Mouse (Mus musculus): ENCODE data around the gene Unkl. TPM values are rescaled to one million over a fixed set of nuclear protein-coding genes. Genes with fewer than 3 reads are reported as not detected.

Unkl gene
- total RNA-seq, 1 experiment: 14.8 TPM

DNA sequence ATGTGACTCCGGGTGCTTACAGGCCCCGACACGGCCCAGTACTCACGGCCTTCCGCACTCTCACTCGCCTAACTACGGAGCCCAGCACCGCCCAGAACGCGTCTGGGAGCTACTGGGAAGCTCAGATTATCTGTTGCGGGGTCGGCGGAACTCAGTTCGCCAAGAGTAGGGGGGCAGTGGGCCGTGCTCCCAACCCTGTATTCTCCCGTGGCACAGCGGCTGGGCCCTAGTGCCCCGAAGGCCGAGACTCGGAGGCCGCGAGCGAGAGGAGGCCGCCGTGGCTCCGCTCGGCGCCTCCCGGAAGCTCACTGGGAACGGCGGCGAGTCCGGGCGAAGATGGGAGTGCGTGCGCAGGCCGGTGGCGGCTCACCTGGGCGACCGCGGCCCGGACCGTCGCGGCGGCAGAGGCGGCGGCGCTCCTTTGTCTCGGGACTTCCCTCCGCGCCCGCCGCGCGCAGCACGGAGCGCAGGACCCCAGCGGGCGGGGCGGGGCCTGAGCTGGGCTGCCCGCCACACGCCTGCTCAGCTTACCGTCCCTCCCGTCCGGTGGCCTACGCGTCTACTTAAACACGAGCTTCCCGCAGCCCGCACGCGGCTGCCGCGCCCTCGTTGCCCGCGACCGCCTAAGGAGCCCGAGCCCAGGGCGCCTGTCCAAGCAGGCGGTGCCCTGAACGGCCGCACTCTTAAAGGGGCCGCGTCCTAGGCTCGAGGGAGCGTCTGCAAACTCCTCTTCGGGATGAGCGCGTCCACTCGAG, 84.9 kb downstream of the Unkl start:
- DNase-seq (ENCODE audit: low read depth, low spot score): peak; percentile 55
- Histone ChIP-seq H3K4me3 (ENCODE audit: insufficient read depth in 1 of 2, low read depth in 1 of 2, low read length in 2 of 2, poor library complexity in 1 of 2, severe bottlenecking in 1 of 2) (peak overlapping the region; percentile 87 to 94), H3K36me3 (ENCODE audit: control insufficient read depth, insufficient read depth, low read length, poor library complexity, severe bottlenecking) (peaks cover 21% of the 10 kb centered on the region), H3K9me3 (ENCODE audit: control insufficient read depth, insufficient read depth, low read depth, low read length) (no peaks in the 10 kb centered on the region), H3K27ac (ENCODE audit: insufficient read depth, low read depth, low read length, poor library complexity, severe bottlenecking) (peak overlapping the region; percentile 97), H3K4me1 (ENCODE audit: control insufficient read depth in 2 of 2, insufficient read depth in 2 of 2, low read length in 2 of 2, poor library complexity in 1 of 2) (peaks cover 0 to 14% of the 10 kb centered on the region in 2 experiments; a peak in 1 of 4 replicates), H3K9ac (ENCODE audit: insufficient read depth, low read depth, low read length, poor library complexity, severe bottlenecking) (peak overlapping the region; percentile 96)
- TF ChIP-seq MAFK (IDR thresholded peaks at IDR 0.05; ENCODE audit: insufficient read depth, low read depth, low read length) (0 out of 2 replicates have a peak, but pooled peaks have one; percentile 21), ZNF384 (IDR thresholded peaks at IDR 0.05; ENCODE audit: low read depth, low read length) (0 out of 2 replicates have a peak, but pooled peaks have one; percentile 8), HCFC1 (IDR thresholded peaks at IDR 0.05; ENCODE audit: borderline replicate concordance, insufficient read depth, low read length) (peak; percentile 77), ZC3H11A (IDR thresholded peaks at IDR 0.05; ENCODE audit: borderline replicate concordance, low read depth, low read length) (no peak), CHD2 (IDR thresholded peaks at IDR 0.05; ENCODE audit: low read depth, low read length) (no peak)
- in situ Hi-C loops (cut with MboI; ENCODE audit: low sequenced_read_pairs in 2 of 2, unreplicated experiment in 2 of 2): no loop called here

DNA sequence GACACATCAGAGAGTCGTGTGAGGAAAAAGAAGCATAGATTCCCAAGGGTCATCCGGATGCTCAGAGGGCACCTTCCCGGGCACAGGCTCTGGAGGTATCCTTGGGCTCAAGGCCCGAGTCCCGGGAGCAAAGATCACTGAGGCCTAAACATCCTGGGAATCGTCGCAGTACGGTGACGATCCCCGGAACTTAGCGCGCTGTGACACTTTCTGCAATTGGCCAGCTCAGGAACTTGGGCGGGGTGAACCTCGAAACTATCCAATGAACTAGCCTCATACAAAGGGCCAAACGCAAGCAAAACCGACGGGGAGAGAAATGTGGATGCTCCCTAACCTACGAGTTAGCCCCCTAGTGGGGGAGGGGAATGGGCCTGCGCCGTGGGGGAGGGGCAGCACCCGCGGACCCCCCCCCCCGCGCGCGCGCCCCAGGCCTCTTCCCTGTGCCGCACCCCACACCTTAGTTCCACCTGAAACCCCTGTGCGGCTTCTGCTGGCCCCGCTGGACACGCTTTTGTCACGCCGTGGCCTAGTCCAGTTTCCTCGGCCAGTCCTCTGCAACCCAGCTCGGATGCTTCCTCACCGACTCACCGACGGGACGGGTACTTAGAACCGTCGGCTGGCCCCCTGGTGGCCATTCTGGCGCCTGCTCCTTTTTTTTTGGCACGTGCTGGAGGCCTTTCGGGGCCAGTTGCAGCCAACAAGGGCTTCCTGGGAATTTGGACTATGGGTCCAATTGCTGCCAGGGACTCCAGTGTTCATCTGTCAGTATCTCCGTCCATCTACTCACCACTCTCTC, 85.7 kb downstream of the Unkl start:
- TF ChIP-seq CHD2 (IDR thresholded peaks at IDR 0.05; ENCODE audit: low read depth, low read length): peak; percentile 65
- TF ChIP-seq ZNF384 (IDR thresholded peaks at IDR 0.05; ENCODE audit: low read depth, low read length): peak; percentile 100
- TF ChIP-seq HCFC1 (IDR thresholded peaks at IDR 0.05; ENCODE audit: borderline replicate concordance, insufficient read depth, low read length): peak; percentile 3; the same call in 1 of the 2 replicates
- no peak for TF ChIP-seq ZC3H11A (IDR thresholded peaks at IDR 0.05; ENCODE audit: borderline replicate concordance, low read depth, low read length)
- 0 out of 2 replicates have a peak, but pooled peaks have one; percentile 32 for TF ChIP-seq MAFK (IDR thresholded peaks at IDR 0.05; ENCODE audit: insufficient read depth, low read depth, low read length)
- Histone ChIP-seq H3K36me3 (ENCODE audit: control insufficient read depth, insufficient read depth, low read length, poor library complexity, severe bottlenecking) (peaks cover 13% of the 10 kb centered on the region), H3K4me1 (ENCODE audit: control insufficient read depth in 2 of 2, insufficient read depth in 2 of 2, low read length in 2 of 2, poor library complexity in 1 of 2) (peaks cover 0 to 14% of the 10 kb centered on the region in 2 experiments; a peak in 1 of 4 replicates), H3K9me3 (ENCODE audit: control insufficient read depth, insufficient read depth, low read depth, low read length) (no peaks in the 10 kb centered on the region), H3K4me3 (ENCODE audit: insufficient read depth in 1 of 2, low read depth in 1 of 2, low read length in 2 of 2, poor library complexity in 1 of 2, severe bottlenecking in 1 of 2) (peak overlapping the region; percentile 87 to 94), H3K27ac (ENCODE audit: insufficient read depth, low read depth, low read length, poor library complexity, severe bottlenecking) (peak overlapping the region; percentile 97), H3K9ac (ENCODE audit: insufficient read depth, low read depth, low read length, poor library complexity, severe bottlenecking) (peak overlapping the region; percentile 96)
- in situ Hi-C loops (cut with MboI; ENCODE audit: low sequenced_read_pairs in 2 of 2, unreplicated experiment in 2 of 2): no loop called here
- DNase-seq (ENCODE audit: low read depth, low spot score): peak; percentile 96

DNA sequence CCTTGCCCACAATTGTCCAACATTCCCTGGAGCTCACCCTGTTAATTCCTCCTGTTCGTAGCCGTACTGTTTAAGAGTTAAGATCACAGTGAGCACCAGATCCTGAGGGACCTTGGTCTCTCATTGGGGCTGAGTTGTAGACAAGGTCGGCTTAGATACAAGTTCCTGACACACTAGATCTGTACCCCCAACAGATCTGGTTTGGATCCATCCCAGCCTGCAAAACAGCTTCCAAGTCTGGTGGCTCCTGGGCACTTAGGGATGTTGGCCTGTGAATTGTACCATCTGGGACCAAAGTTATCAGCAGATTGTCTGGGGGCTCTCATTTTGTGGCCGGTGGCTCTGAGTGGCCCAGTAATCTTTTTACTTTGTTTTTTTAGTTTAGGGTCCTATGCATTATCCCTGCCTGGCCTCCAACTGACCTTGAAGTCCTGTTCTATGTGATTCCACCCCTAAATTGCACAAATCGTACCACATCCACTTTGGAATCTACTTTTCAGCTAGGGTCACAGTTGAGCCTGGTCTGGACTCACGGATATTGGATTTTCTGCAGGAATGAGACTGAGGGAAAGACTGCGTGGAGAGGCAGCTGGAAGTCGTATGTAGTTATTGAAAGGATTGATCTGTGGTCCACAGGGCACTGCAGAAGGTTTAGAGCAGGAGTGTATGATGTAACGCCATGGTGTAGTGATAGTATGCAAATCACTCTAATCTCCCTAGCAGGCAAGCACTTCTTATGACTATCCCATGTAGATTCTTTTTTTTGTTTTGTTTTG, 86.6 kb downstream of the Unkl start, which contains the start of gene Ube2i:
TSS of gene Ube2i (minus strand) at position 52 of the 776 bp plus-strand sequence.
- in situ Hi-C loops (cut with MboI; ENCODE audit: low sequenced_read_pairs in 2 of 2, unreplicated experiment in 2 of 2): no loop called here
- Histone ChIP-seq H3K9me3 (ENCODE audit: control insufficient read depth, insufficient read depth, low read depth, low read length) (no peaks in the 10 kb centered on the region), H3K27ac (ENCODE audit: insufficient read depth, low read depth, low read length, poor library complexity, severe bottlenecking) (peak within 1 kb of the TSS; percentile 97), H3K4me3 (ENCODE audit: insufficient read depth in 1 of 2, low read depth in 1 of 2, low read length in 2 of 2, poor library complexity in 1 of 2, severe bottlenecking in 1 of 2) (peak within 1 kb of the TSS; percentile 87 to 94), H3K36me3 (ENCODE audit: control insufficient read depth, insufficient read depth, low read length, poor library complexity, severe bottlenecking) (peaks cover 5% of the 10 kb centered on the region; the same call in 1 of the 2 replicates), H3K4me1 (ENCODE audit: control insufficient read depth in 2 of 2, insufficient read depth in 2 of 2, low read length in 2 of 2, poor library complexity in 1 of 2) (peaks cover 0 to 10% of the 10 kb centered on the region in 2 experiments; a peak in 1 of 4 replicates), H3K9ac (ENCODE audit: insufficient read depth, low read depth, low read length, poor library complexity, severe bottlenecking) (peak within 1 kb of the TSS; percentile 96)
- DNase-seq (ENCODE audit: low read depth, low spot score): no peak
- no peak for TF ChIP-seq CHD2 (IDR thresholded peaks at IDR 0.05; ENCODE audit: low read depth, low read length)
- TF ChIP-seq ZC3H11A (IDR thresholded peaks at IDR 0.05; ENCODE audit: borderline replicate concordance, low read depth, low read length): no peak
- no peak for TF ChIP-seq MAFK (IDR thresholded peaks at IDR 0.05; ENCODE audit: insufficient read depth, low read depth, low read length)
- no peak for TF ChIP-seq HCFC1 (IDR thresholded peaks at IDR 0.05; ENCODE audit: borderline replicate concordance, insufficient read depth, low read length)
- no peak for TF ChIP-seq ZNF384 (IDR thresholded peaks at IDR 0.05; ENCODE audit: low read depth, low read length)

DNA sequence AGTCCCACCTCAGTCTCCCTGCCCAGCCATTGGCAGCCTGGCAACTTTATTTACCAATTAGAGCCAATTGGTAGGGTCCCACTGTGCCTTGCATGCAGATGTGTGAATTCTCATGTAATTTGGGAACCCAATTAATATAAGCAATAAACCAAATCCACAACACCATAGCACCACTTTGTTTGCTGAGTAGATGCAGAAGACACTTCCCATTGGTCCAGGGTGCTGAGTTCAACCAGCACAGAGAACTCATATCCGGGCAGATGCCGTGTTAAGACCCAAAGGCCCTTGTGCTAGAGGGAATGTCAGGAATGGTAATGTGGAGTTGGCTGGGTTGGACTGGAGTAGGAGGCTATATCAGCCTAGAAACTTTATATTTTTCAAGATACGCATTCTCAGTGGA, 87.6 kb downstream of the Unkl start:
- Histone ChIP-seq H3K36me3 (ENCODE audit: control insufficient read depth, insufficient read depth, low read length, poor library complexity, severe bottlenecking) (peaks cover under 1% of the 10 kb centered on the region; the same call in 1 of the 2 replicates), H3K4me1 (ENCODE audit: control insufficient read depth in 2 of 2, insufficient read depth in 2 of 2, low read length in 2 of 2, poor library complexity in 1 of 2) (peaks cover 0 to 5% of the 10 kb centered on the region in 2 experiments; a peak in 1 of 4 replicates), H3K9me3 (ENCODE audit: control insufficient read depth, insufficient read depth, low read depth, low read length) (no peaks in the 10 kb centered on the region), H3K9ac (ENCODE audit: insufficient read depth, low read depth, low read length, poor library complexity, severe bottlenecking) (no peak overlapping the region), H3K27ac (ENCODE audit: insufficient read depth, low read depth, low read length, poor library complexity, severe bottlenecking) (no peak overlapping the region), H3K4me3 (ENCODE audit: insufficient read depth in 1 of 2, low read depth in 1 of 2, low read length in 2 of 2, poor library complexity in 1 of 2, severe bottlenecking in 1 of 2) (no peak overlapping the region)
- in situ Hi-C loops (cut with MboI; ENCODE audit: low sequenced_read_pairs in 2 of 2, unreplicated experiment in 2 of 2): no loop called here
- TF ChIP-seq MAFK (IDR thresholded peaks at IDR 0.05; ENCODE audit: insufficient read depth, low read depth, low read length) (no peak), ZC3H11A (IDR thresholded peaks at IDR 0.05; ENCODE audit: borderline replicate concordance, low read depth, low read length) (no peak), CHD2 (IDR thresholded peaks at IDR 0.05; ENCODE audit: low read depth, low read length) (no peak), ZNF384 (IDR thresholded peaks at IDR 0.05; ENCODE audit: low read depth, low read length) (no peak)
- no peak for DNase-seq (ENCODE audit: low read depth, low spot score)

Measured in ES-E14 (cell line).